Mouse (Mus musculus) T-helper 1 cell (primary cell): Measurements from ENCODE around the gene 4930522H14Rik.

Experiments
- in situ Hi-C: fragments of 300-600 bp; cut with MboI, MseI; formaldehyde crosslinking; loops from one replicate; pipeline ENCODE4 v1.15.1; 2025; ENCODE audit warnings: high pct_unique_total_duplicates

Gene 4930522H14Rik

DNA sequence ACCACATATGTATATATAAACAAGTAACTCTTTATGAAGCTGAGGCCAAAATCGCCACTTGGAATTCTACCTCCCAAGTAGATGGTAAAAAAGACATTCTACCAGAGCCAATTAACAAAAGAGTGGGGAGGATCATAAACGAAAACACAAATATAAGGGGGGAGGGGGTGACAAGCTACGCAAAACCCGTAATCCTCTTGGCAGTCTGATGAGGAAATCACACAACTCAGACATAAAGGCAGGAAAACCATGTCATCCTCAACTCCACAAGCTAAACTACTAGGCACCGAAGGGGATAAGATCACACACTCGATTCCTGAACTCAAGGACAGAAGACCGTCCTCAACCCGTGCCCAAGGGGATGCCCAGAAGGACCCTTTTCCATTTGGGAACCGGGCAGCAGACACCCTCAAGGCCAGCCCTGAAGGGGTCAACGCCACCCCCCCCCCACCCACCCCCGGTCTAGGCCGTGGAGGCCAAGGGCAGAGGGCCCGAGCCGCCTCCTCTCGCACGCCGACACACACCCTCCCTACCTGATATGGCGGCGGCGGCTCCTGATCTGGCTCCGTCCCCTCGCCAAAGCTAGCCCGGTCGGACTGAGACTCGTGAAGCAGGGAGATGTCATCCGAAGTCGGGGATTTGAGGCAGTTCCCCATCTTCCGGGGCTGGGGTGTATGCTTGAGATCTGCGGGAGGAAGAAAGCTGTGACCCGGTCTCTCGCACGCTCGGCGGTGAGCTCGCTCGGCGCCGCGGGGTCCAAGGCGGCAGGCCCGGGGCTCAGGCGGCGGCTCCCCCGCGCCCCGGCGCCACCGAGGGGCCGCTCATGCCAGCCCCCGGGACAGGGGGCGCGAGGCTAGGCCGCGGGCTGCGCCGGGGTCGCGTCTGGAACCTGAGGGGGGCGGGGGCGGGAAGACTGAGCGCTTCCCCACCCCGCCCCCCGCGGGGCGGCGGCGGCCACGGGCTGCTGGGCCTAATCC, 55.2 kb downstream of the 4930522H14Rik start:
- in situ Hi-C loops = loop anchor here (25.0 kb wide), 1 partner anchor 536 kb away; no protein-coding TSS in a partner anchor

DNA sequence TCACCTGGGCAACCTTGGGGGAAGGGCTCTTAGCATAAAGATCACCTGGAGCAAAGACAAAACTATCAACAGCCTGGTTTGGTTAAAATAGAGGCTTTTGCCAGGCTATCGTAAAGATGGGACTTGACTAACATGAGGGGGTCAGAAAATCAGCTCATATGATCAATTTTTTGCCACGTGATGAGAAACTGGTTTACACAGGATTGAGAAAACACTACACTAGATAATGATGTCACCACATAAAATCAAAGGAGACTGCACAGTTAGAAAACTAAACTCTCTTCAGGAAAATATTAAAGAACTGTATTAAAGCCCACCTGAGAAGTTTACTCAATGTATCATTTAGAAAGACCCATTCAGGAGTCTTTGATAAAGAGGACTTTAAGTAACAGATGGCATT, 56.0 kb downstream of the 4930522H14Rik start:
- in situ Hi-C loops = loop anchor here (25.0 kb wide), 1 partner anchor 537 kb away; no protein-coding TSS in a partner anchor

DNA sequence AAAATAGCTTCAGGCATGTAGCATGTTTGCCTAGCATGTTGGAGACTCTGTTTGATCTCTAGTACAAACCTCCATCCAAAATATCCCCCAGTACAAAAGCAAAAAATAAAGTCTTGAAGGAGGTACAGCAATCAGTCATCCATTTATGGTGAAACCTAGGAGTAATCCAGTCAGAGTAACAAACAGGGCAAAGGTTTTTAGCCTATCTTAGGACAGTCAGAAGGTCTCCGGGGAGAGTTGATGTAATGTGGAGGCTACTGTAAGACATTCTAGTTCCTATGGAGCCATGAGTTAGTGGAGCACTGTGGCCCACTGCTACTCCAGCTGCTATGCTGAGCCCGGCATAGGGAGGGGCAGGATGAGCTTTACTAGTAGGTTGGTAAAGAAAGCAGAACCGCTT, 58.5 kb downstream of the 4930522H14Rik start:
- in situ Hi-C loops = no loop called here

DNA sequence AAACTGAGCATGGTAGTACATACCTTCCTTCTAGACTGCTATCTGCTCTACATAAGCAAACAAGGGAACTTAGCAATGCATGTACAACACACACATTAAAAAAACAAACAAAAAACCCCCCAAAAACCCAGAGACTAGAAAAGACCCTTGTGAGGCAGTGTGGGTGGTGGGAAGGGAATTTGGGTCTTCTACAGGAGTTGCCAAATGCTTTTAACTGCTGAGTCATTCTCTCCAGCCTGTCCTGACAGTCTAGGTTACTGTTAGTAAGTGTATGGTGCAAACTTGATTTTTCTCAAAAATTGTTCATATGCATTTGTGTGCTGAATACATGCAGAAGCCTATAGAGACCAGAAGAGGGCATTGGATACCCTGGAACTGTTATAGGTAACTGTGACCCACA, 59.5 kb downstream of the 4930522H14Rik start:
- in situ Hi-C loops = no loop called here

DNA sequence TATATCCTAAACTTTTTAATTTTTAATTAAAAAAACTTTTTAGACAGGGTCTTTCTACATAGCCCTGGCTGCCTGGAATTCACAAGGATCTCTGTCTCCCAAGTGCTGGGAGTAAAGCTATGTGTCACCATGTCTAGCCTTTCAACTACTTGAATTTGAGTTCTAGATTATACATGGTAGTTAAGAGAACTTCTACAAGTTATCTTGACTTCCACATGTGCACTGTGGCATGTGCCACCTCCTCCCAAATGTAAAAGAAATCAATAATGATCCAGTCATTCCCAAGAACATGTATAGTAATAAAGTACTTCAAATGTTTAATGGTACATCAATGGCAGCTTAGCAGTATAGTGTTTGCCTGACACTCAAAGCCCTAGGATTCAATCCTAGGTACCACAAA, 63.4 kb downstream of the 4930522H14Rik start:
- in situ Hi-C loops = no loop called here

DNA sequence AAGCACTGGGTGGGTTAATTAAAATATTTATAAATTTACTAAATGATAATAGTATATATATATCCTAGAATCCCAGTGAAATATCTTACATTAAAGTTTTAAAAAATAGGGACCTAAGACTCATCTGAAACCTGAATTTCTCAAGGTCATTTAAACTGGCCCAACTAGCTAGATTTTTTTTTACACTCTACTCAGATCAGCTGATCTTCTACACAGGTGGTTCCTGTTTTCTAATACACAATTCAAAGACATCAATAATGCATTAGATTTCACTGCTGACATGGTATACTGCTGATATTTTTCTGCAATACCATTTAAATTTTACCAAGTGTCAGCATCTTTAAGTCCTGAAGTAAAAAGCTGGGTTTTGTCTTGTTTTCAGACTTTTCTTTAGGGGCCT, 67.2 kb downstream of the 4930522H14Rik start:
- in situ Hi-C loops = no loop called here

DNA sequence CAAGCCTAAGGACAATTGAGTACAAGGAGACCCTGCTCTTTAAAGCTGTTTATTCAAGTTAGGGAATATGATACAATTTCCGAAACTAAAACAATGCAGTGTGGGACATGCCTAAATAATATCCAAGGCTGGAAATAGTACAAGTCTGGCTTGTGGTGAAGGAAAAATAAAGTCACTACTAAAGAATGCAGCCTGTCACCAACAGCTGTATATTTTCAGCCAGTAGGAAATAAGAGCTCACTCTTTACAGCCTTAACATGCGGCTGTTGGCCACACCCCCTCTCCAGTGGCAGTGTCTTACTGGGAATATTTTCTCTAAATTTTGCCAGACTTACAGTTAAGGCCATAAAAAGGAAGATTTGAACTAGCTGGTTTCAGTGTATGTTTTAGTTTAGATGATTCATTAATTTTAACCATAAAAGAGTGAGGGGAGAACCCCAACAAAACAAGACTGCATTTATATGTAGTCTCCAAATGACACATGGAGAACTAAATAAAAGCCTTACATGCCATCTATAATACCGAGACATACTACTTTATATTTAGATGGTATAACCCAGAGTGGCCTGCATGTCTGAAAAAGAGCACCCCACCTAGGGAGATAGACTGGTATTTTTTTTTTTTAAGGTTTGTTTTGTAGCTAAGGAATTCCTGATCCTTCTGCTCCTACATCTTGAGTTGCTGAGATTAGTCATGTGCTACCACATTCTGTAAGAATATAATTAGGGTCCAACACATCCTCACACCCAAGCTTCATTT, 70.5 kb downstream of the 4930522H14Rik start:
- in situ Hi-C loops = no loop called here

DNA sequence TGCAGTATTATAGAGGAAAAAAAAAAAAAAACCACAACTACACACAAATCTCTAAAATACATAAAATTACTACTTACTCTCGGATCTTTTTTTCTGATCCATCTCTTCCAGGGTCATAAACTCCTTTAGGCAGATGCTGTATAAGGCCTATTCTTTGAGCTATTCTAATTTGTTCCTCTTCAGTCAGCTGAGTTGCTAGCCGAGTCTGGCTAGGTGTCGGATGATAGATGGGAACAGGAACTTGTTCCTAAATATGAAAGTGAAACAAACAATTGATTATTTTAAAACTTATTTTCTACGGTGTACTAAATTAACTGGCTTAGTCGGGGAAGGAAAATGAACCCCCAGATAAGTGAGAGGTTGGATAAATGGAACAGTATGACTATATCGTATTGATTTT, 74.3 kb downstream of the 4930522H14Rik start:
- in situ Hi-C loops = no loop called here
